Mouse (Mus musculus): ENCODE data around the gene Olfr733.

The Olfr733 gene

DNA sequence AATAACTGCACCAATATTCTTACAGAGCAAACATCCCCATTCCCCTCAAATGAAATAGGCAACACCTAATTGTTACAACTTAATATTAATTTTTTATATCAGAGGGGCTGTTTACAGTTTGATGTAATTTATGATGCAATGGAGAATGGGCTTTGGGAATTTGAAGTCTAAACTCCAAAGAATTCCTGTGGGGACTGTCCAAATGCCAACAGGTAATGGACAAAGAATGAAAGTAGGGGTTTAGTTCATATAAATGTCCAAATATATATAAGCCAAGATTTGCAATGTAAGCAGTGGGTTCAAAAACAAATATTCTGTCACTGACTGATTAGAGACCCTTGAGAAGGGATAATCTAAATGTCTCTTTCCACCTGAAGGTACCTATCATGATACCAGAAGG lies at the start of gene Olfr733:
TSS of gene Olfr733 (minus strand) at position 101 of the 400 bp plus-strand sequence.
- no peak for DNase-seq

DNA sequence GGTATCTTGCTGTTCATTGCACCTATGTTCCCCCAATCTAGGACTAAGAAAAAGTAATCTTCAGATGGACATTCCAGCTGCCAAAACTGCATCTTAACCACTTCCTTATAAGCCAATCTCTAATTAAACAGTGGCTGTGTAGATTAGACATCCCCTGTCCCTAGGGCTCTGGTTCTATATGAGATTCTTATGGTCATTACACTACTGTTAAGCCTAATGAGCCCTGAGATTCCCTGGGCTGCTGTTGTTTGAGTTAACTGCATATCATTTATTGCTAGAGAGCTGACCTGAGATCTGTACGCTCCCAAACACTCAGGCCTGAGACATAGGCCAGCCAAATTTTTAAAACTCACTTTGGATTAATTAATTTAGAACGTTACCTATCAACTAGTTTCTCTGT lies 47.5 kb upstream of the Olfr733 start, which contains the start of gene Olfr735:
TSS of gene Olfr735 (minus strand) at position 77 of the 400 bp plus-strand sequence.
- DNase-seq, result no peak

DNA sequence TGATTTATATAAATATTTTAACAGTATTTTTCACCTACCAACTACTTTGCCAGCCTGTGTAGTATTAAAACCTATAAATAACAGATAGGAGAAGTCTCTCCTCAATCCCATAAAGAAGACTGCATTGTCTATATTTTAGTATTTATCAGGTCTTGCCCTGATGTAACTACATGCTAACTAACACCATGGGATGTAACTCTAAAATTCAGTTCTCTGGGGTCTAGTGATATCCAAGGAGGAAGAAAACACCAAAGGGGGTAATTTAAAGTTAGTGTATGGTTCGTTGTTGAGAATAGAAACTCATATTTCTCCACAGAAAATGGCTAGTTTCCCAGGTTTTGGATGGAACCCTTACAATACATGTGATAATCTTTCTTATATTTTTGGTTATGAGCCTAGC lies 25.3 kb upstream of the Olfr733 start, which contains the start of gene Olfr734:
TSS of gene Olfr734 (minus strand) at position 101 of the 400 bp plus-strand sequence.
- no peak for DNase-seq

DNA sequence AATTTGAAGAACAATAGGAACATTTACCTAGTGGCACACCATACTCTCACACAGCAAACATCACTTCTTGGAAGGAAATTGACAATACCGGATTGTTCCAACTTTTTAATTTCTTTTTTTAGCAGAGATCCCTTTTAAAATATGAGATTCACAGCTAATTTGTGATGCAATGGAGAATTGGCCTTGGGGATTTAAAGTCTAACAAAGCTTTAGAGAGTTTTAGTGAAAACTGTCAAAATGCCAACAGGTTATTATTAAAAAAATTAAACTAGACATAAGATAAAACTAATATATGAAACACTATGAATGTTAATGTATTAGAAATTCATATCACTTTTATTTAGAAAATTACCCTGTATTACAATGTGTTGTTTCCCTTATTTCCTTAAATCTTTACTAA lies 17.2 kb downstream of the Olfr733 start, which contains the start of gene Olfr732:
TSS of gene Olfr732 (minus strand) at position 101 of the 400 bp plus-strand sequence.
- DNase-seq, result no peak
